Mouse (Mus musculus) midbrain, embryonic 10.5 days (tissue): ENCODE measurements around the gene Adam17. TPM values are rescaled to one million over a fixed set of nuclear protein-coding genes. Genes with fewer than 3 reads are reported as not detected.

Experiments
- DNase-seq: peaks from one replicate; pipeline ENCODE4 v3.0.0-alpha.2; 2017; ENCODE audit warnings: low spot score
- H3K27ac ChIP-seq: fragments of 300-500 bp; sonication (generic); replicated peaks from 2 replicates; pipeline ENCODE4 v1.5.1; 2016; ENCODE audit warnings: mild to moderate bottlenecking
- H3K27me3 ChIP-seq: fragments of 300-500 bp; sonication (generic); 2 replicates; pipeline ENCODE4 v1.6.1; 2016; ENCODE audit warnings: low read depth, mild to moderate bottlenecking; ENCODE audit not compliant: poor library complexity, severe bottlenecking
- H3K36me3 ChIP-seq: fragments of 300-500 bp; sonication (generic); 2 replicates; pipeline ENCODE4 v1.6.1; 2016; ENCODE audit warnings: mild to moderate bottlenecking, moderate library complexity
- H3K4me1 ChIP-seq: fragments of 300-500 bp; sonication (generic); 2 replicates; pipeline ENCODE4 v1.6.1; 2016
- H3K4me3 ChIP-seq: fragments of 300-500 bp; sonication (generic); 2 replicates; pipeline ENCODE4 v1.5.1; 2016; ENCODE audit warnings: mild to moderate bottlenecking, moderate library complexity
- H3K9me3 ChIP-seq: fragments of 300-500 bp; sonication (generic); replicated peaks from 2 replicates; pipeline ENCODE4 v1.6.1; 2016; ENCODE audit warnings: mild to moderate bottlenecking
- WGBS: fragments of 180-500 bp; shearing (Covaris S2); methylation state at CpG from one replicate; pipeline ENCODE4 v1.1.7; 2016; 5-methylcytosine and 5-hydroxymethylcytosine counted together
- polyA plus RNA-seq: library from polyadenylated mRNA; unstranded; fragments of >200 nt; fragmentation: Nextera tagmentation; extraction: Ambion mirVana; gene quantifications from 2 replicates; pipeline ENCODE4 v1.2.1, GENCODE M21; 2016

Gene Adam17
- polyA plus RNA-seq, 1 experiment from 2014 or later = 42.8 TPM

GRCm38 (mm10) chr12:21340674-21341073, 32.8 kb downstream of the Adam17 start:
- WGBS = 96% methylated on average over 5 of the region's 5 CpGs
- H3K9me3 ChIP-seq = no peaks in the 10 kb centered on the region
- DNase-seq = no peak
- no peaks in the 10 kb centered on the region for H3K4me1 ChIP-seq
- peaks cover 84% of the 10 kb centered on the region for H3K36me3 ChIP-seq
- H3K27me3 ChIP-seq = no peaks in the 10 kb centered on the region
- H3K4me3 ChIP-seq = no peak overlapping the region
- H3K27ac ChIP-seq = no peak overlapping the region

GRCm38 (mm10) chr12:21337171-21337570, 36.3 kb downstream of the Adam17 start:
- WGBS = 98% methylated on average over 5 of the region's 5 CpGs
- peaks cover 88% of the 10 kb centered on the region for H3K36me3 ChIP-seq
- no peak overlapping the region for H3K4me3 ChIP-seq
- H3K27ac ChIP-seq = no peak overlapping the region
- H3K9me3 ChIP-seq = no peaks in the 10 kb centered on the region
- no peak for DNase-seq
- no peaks in the 10 kb centered on the region for H3K4me1 ChIP-seq
- H3K27me3 ChIP-seq = no peaks in the 10 kb centered on the region

GRCm38 (mm10) chr12:21335869-21336268, 37.6 kb downstream of the Adam17 start:
- H3K36me3 ChIP-seq = peaks cover 89% of the 10 kb centered on the region
- WGBS = 92% methylated on average over 7 of the region's 7 CpGs

GRCm38 (mm10) chr12:21333766-21334165, 39.7 kb downstream of the Adam17 start:
- H3K9me3 ChIP-seq = no peaks in the 10 kb centered on the region
- no peaks in the 10 kb centered on the region for H3K4me1 ChIP-seq
- H3K4me3 ChIP-seq = no peak overlapping the region
- WGBS = 92% methylated on average over 5 of the region's 5 CpGs
- peaks cover 89% of the 10 kb centered on the region for H3K36me3 ChIP-seq
- no peaks in the 10 kb centered on the region for H3K27me3 ChIP-seq
- no peak for DNase-seq
- no peak overlapping the region for H3K27ac ChIP-seq

More at GRCm38 (mm10) chr12:21335869-21336268, 37.6 kb downstream of the Adam17 start:
- Histone ChIP-seq H3K27me3 (no peaks in the 10 kb centered on the region), H3K9me3 (no peaks in the 10 kb centered on the region), H3K4me3 (no peak overlapping the region), H3K4me1 (no peaks in the 10 kb centered on the region), H3K27ac (no peak overlapping the region)
- DNase-seq = no peak

- WGBS = 90% methylated on average over 7 of the region's 7 CpGs
- Histone ChIP-seq H3K36me3 (peaks cover 91% of the 10 kb centered on the region), H3K9me3 (no peaks in the 10 kb centered on the region), H3K27ac (no peak overlapping the region), H3K27me3 (no peaks in the 10 kb centered on the region), H3K4me1 (no peaks in the 10 kb centered on the region), H3K4me3 (no peak overlapping the region)
- DNase-seq = no peak
Observed at GRCm38 (mm10) chr12:21333021-21333420, 40.4 kb downstream of the Adam17 start.

- DNase-seq = no peak
- Histone ChIP-seq H3K4me3 (no peak overlapping the region), H3K4me1 (no peaks in the 10 kb centered on the region), H3K36me3 (peaks cover 98% of the 10 kb centered on the region), H3K27ac (no peak overlapping the region), H3K27me3 (no peaks in the 10 kb centered on the region), H3K9me3 (no peaks in the 10 kb centered on the region)
- 88% methylated on average over 6 of the region's 6 CpGs for WGBS
Observed at GRCm38 (mm10) chr12:21331711-21332110, 41.7 kb downstream of the Adam17 start.

- Histone ChIP-seq H3K36me3 (peaks cover 98% of the 10 kb centered on the region), H3K27ac (no peak overlapping the region), H3K4me1 (no peaks in the 10 kb centered on the region), H3K4me3 (no peak overlapping the region), H3K9me3 (no peaks in the 10 kb centered on the region), H3K27me3 (no peaks in the 10 kb centered on the region)
- WGBS = 91% methylated on average over 10 of the region's 10 CpGs
- DNase-seq = no peak
Observed at GRCm38 (mm10) chr12:21330961-21331576, 42.4 kb downstream of the Adam17 start.

GRCm38 (mm10) chr12:21329661-21330400, 43.6 kb downstream of the Adam17 start:
- DNase-seq = no peak
- no peaks in the 10 kb centered on the region for H3K4me1 ChIP-seq
- no peaks in the 10 kb centered on the region for H3K9me3 ChIP-seq
- peaks cover 98% of the 10 kb centered on the region for H3K36me3 ChIP-seq
- no peak overlapping the region for H3K27ac ChIP-seq
- 93% methylated on average over 9 of the region's 9 CpGs for WGBS
- H3K27me3 ChIP-seq = no peaks in the 10 kb centered on the region
- no peak overlapping the region for H3K4me3 ChIP-seq

- DNase-seq = no peak
- Histone ChIP-seq H3K27me3 (no peaks in the 10 kb centered on the region), H3K27ac (no peak overlapping the region), H3K9me3 (no peaks in the 10 kb centered on the region), H3K4me3 (no peak overlapping the region), H3K4me1 (no peaks in the 10 kb centered on the region), H3K36me3 (peaks cover 96% of the 10 kb centered on the region)
- WGBS = 98% methylated on average over 3 of the region's 3 CpGs
Observed at GRCm38 (mm10) chr12:21326325-21326724, 47.1 kb downstream of the Adam17 start.

GRCm38 (mm10) chr12:21325266-21325665, 48.2 kb downstream of the Adam17 start:
- Histone ChIP-seq H3K27ac (no peak overlapping the region), H3K36me3 (peaks cover 96% of the 10 kb centered on the region), H3K9me3 (no peaks in the 10 kb centered on the region), H3K4me1 (no peaks in the 10 kb centered on the region), H3K27me3 (no peaks in the 10 kb centered on the region), H3K4me3 (no peak overlapping the region)
- WGBS = 93% methylated on average over 8 of the region's 8 CpGs
- no peak for DNase-seq

GRCm38 (mm10) chr12:21324101-21324500, 49.3 kb downstream of the Adam17 start:
- no peak for DNase-seq
- WGBS = 91% methylated on average over 5 of the region's 5 CpGs
- H3K9me3 ChIP-seq = no peaks in the 10 kb centered on the region
- H3K27ac ChIP-seq = no peak overlapping the region
- H3K4me1 ChIP-seq = no peaks in the 10 kb centered on the region
- no peak overlapping the region for H3K4me3 ChIP-seq
- H3K27me3 ChIP-seq = no peaks in the 10 kb centered on the region
- peaks cover 96% of the 10 kb centered on the region for H3K36me3 ChIP-seq

- H3K9me3 ChIP-seq = no peaks in the 10 kb centered on the region
- H3K27me3 ChIP-seq = no peaks in the 10 kb centered on the region
- no peaks in the 10 kb centered on the region for H3K4me1 ChIP-seq
- no peak overlapping the region for H3K27ac ChIP-seq
- 89% methylated on average over 9 of the region's 9 CpGs for WGBS
- DNase-seq = no peak
- H3K4me3 ChIP-seq = no peak overlapping the region
- peaks cover 91% of the 10 kb centered on the region for H3K36me3 ChIP-seq
Observed at GRCm38 (mm10) chr12:21322856-21323255, 50.6 kb downstream of the Adam17 start.

GRCm38 (mm10) chr12:21322296-21322695, 51.1 kb downstream of the Adam17 start:
- Histone ChIP-seq H3K36me3 (peaks cover 85% of the 10 kb centered on the region), H3K4me3 (no peak overlapping the region), H3K4me1 (peaks cover under 1% of the 10 kb centered on the region; the same call in 1 of the 2 replicates), H3K9me3 (no peaks in the 10 kb centered on the region), H3K27me3 (no peaks in the 10 kb centered on the region), H3K27ac (no peak overlapping the region)
- 89% methylated on average over 4 of the region's 4 CpGs for WGBS
- no peak for DNase-seq
